Mouse (Mus musculus) embryonic facial prominence, embryonic 10.5 days (tissue): ENCODE data around the gene OR5BS1P. TPM values are rescaled to one million over a fixed set of nuclear protein-coding genes. Genes with fewer than 3 reads are reported as not detected.

Experiments
- DNase-seq: peaks from one replicate; pipeline ENCODE4 v3.0.0-alpha.2; 2017; ENCODE audit warnings: low spot score
- H3K27ac ChIP-seq: fragments of 300-500 bp; sonication (generic); replicated peaks from 2 replicates; pipeline ENCODE4 v1.5.1; 2016; ENCODE audit warnings: mild to moderate bottlenecking
- H3K27me3 ChIP-seq: fragments of 300-500 bp; sonication (generic); replicated peaks from 2 replicates; pipeline ENCODE4 v1.6.1; 2016; ENCODE audit warnings: low read depth, mild to moderate bottlenecking; ENCODE audit not compliant: poor library complexity, severe bottlenecking
- H3K36me3 ChIP-seq: fragments of 300-500 bp; sonication (generic); replicated peaks from 2 replicates; pipeline ENCODE4 v1.6.1; 2016; ENCODE audit warnings: mild to moderate bottlenecking, moderate library complexity
- H3K4me1 ChIP-seq: fragments of 300-500 bp; sonication (generic); 2 replicates; pipeline ENCODE4 v1.6.1; 2016
- H3K4me3 ChIP-seq: fragments of 300-500 bp; sonication (generic); 2 replicates; pipeline ENCODE4 v1.5.1; 2016; ENCODE audit warnings: mild to moderate bottlenecking, moderate library complexity
- H3K9me3 ChIP-seq: fragments of 300-500 bp; sonication (generic); 2 replicates; pipeline ENCODE4 v1.6.1; 2016; ENCODE audit warnings: mild to moderate bottlenecking
- WGBS: fragments of 180-500 bp; shearing (Covaris S2); methylation state at CpG from one replicate; pipeline ENCODE4 v1.1.7; 2016; 5-methylcytosine and 5-hydroxymethylcytosine counted together
- microRNA-seq: library from miRNA; unstranded; fragments of <30 nt; microRNA quantifications from one replicate; pipeline ENCODE4, GENCODE M21; 2017
- polyA plus RNA-seq: library from polyadenylated mRNA; unstranded; fragments of >200 nt; fragmentation: Nextera tagmentation; extraction: Ambion mirVana; gene quantifications from 2 replicates; pipeline ENCODE4 v1.2.1, GENCODE M21; 2016

OR5BS1P gene
- polyA plus RNA-seq, 1 experiment from 2014 or later, result not detected

- Histone ChIP-seq H3K9me3 (no peaks in the 10 kb centered on the region), H3K36me3 (peaks cover 96% of the 10 kb centered on the region), H3K27me3 (no peaks in the 10 kb centered on the region), H3K4me1 (peaks cover 11% of the 10 kb centered on the region), H3K4me3 (no peak overlapping the region), H3K27ac (no peak overlapping the region)
- 91% methylated on average over 5 of the region's 5 CpGs for WGBS
- DNase-seq, result no peak
These were observed 58.4 kb downstream of the OR5BS1P start for GRCm38 (mm10) chr15:98528066-98528563.

Small RNA genes lying within 50 kb of the gene (microRNA-seq; reads per million reads assigned to microRNA genes)
- not detected for gene Mir1291

Other genes starting within 250 kb of the OR5BS1P start
- gene Gm44579, start 248.9 kb upstream of the OR5BS1P start, polyA plus RNA-seq, result not detected in 2 replicates
- not detected in 2 replicates for gene Olfr287, start 248.8 kb upstream of the OR5BS1P start, polyA plus RNA-seq
- not detected in 2 replicates for gene Olfr286, start 235.4 kb upstream of the OR5BS1P start, polyA plus RNA-seq
- gene H1fnt, start 212.6 kb upstream of the OR5BS1P start, polyA plus RNA-seq, result not detected in 2 replicates
- gene Zfp641, start 173.7 kb upstream of the OR5BS1P start, polyA plus RNA-seq, result 0.44 and 0.52 TPM in 2 replicates
- gene Olfr285, start 152.5 kb upstream of the OR5BS1P start, polyA plus RNA-seq, result not detected in 2 replicates
- gene Olfr284, start 128.9 kb upstream of the OR5BS1P start, polyA plus RNA-seq, result not detected in 2 replicates
- gene Olfr283, start 89.0 kb upstream of the OR5BS1P start, polyA plus RNA-seq, result not detected in 2 replicates
- gene Olfr282, start 38.7 kb upstream of the OR5BS1P start, polyA plus RNA-seq, result not detected in 2 replicates
- gene Olfr281, start 17.3 kb upstream of the OR5BS1P start, polyA plus RNA-seq, result not detected in 2 replicates
- gene Lalba, start 12.8 kb downstream of the OR5BS1P start, polyA plus RNA-seq, result 0.20 and 0.26 TPM in 2 replicates
- not detected in 2 replicates for gene Olfr279, start 22.5 kb downstream of the OR5BS1P start, polyA plus RNA-seq
- 151 and 152 TPM in 2 replicates for gene Kansl2, start 64.4 kb downstream of the OR5BS1P start, polyA plus RNA-seq
- 64.5 and 64.6 TPM in 2 replicates for gene Ccnt1, start 101.0 kb downstream of the OR5BS1P start, polyA plus RNA-seq
- 0.39 TPM in 1 of 2 replicates, not detected in the other for gene 4930415O20Rik, start 101.1 kb downstream of the OR5BS1P start, polyA plus RNA-seq
- 11.6 and 14.0 TPM in 2 replicates for gene Adcy6, start 140.2 kb downstream of the OR5BS1P start, polyA plus RNA-seq
- 32.3 and 37.0 TPM in 2 replicates for gene Cacnb3, start 160.9 kb downstream of the OR5BS1P start, polyA plus RNA-seq
- gene Ddx23, start 193.0 kb downstream of the OR5BS1P start, polyA plus RNA-seq, result 31.2 and 32.1 TPM in 2 replicates
- gene Rnd1, start 207.6 kb downstream of the OR5BS1P start, polyA plus RNA-seq, result 0.88 and 1.5 TPM in 2 replicates
- 0.60 and 0.80 TPM in 2 replicates for gene Ccdc65, start 238.3 kb downstream of the OR5BS1P start, polyA plus RNA-seq